Mouse (Mus musculus) embryonic fibroblast, embryonic 13.5 days (primary cell): ENCODE results near the gene Six4.

Experiments
- CTCF ChIP-seq: IDR thresholded peaks from 2 replicates; pipeline ENCODE4 v1.5.1; 2011; ENCODE audit warnings: mild to moderate bottlenecking, control low read depth, low read length, moderate library complexity, borderline replicate concordance; ENCODE audit not compliant: insufficient read depth
- POLR2A ChIP-seq: IDR thresholded peaks from 2 replicates; pipeline ENCODE4 v1.6.1; 2011; ENCODE audit warnings: low read depth, mild to moderate bottlenecking, control low read depth, low read length, moderate library complexity

GRCm38 (mm10) chr12:73125250-73125649 is 12.0 kb upstream of the Six4 start:
- TF ChIP-seq CTCF (no peak), POLR2A (no peak)
